In genomic region chr19:53664831-53665230, GRCm38 (mm10) we compare ENCODE assay signal across 37 mouse cellular contexts. TPM values are rescaled to one million over a fixed set of nuclear protein-coding genes. Genes with fewer than 3 reads are reported as not detected.
"Had no signal": no experiment of that assay in that cellular context is flagged by ENCODE, and none has a peak within 500 bp of the region (broad histone marks: within the 10 kb centered on the region; RNA-seq: fewer than 3 reads in every experiment).

No protein-coding gene starts in this region.

- H3K4me3 ChIP-seq: heart, embryonic 10.5 days; heart, embryonic 12.5 days; heart, embryonic 13.5 days; heart, embryonic 15.5 days; hindbrain, embryonic 10.5 days; hindbrain, embryonic 12.5 days; hindbrain, embryonic 13.5 days; hindbrain, embryonic 15.5 days; intestine, embryonic 15.5 days; kidney, embryonic 15.5 days; layer of hippocampus, adult 2 months; left cerebral cortex, adult 2 months had no signal

- ATAC-seq: hindbrain, embryonic 16.5 days; hindbrain, postnatal 0 days; inflammation-experienced regulatory T-cells, adult 6 months; intestine, embryonic 15.5 days; intestine, embryonic 16.5 days; intestine, postnatal 0 days had no signal

- H3K27ac ChIP-seq: heart, embryonic 10.5 days; heart, embryonic 13.5 days; heart, embryonic 15.5 days; hindbrain, embryonic 10.5 days; hindbrain, embryonic 12.5 days; hindbrain, embryonic 13.5 days; hindbrain, embryonic 14.5 days; hindbrain, embryonic 15.5 days; hindbrain, postnatal 0 days; intestine, embryonic 15.5 days; kidney, embryonic 15.5 days; kidney, postnatal 0 days; layer of hippocampus, adult 2 months; left cerebral cortex, adult 2 months had no signal

- H3K36me3 ChIP-seq: heart, embryonic 10.5 days; heart, embryonic 12.5 days; heart, embryonic 13.5 days; heart, embryonic 15.5 days; hindbrain, embryonic 10.5 days; hindbrain, embryonic 12.5 days; hindbrain, embryonic 13.5 days; hindbrain, embryonic 15.5 days; intestine, embryonic 15.5 days; kidney, embryonic 15.5 days had no signal

- H3K9me3 ChIP-seq: heart, embryonic 10.5 days; heart, embryonic 12.5 days; heart, embryonic 13.5 days; heart, embryonic 15.5 days; hindbrain, embryonic 10.5 days; hindbrain, embryonic 12.5 days; hindbrain, embryonic 13.5 days; hindbrain, embryonic 15.5 days; intestine, embryonic 15.5 days; kidney, embryonic 15.5 days had no signal

- H3K9ac ChIP-seq: heart, embryonic 12.5 days; heart, embryonic 13.5 days; heart, embryonic 15.5 days; hindbrain, embryonic 12.5 days; hindbrain, embryonic 13.5 days; hindbrain, embryonic 14.5 days; hindbrain, embryonic 15.5 days; intestine, embryonic 15.5 days; kidney, embryonic 15.5 days had no signal

- H3K27me3 ChIP-seq: heart, embryonic 13.5 days; heart, embryonic 15.5 days; hindbrain, embryonic 12.5 days; hindbrain, embryonic 15.5 days had no signal

- H3K4me2 ChIP-seq: heart, embryonic 11.5 days; heart, embryonic 12.5 days; heart, embryonic 13.5 days; heart, embryonic 15.5 days; hindbrain, embryonic 12.5 days; hindbrain, embryonic 13.5 days; hindbrain, embryonic 14.5 days; hindbrain, embryonic 15.5 days; intestine, embryonic 15.5 days; kidney, embryonic 15.5 days had no signal

- H3K4me1 ChIP-seq: hindbrain, embryonic 13.5 days; hindbrain, embryonic 15.5 days had no signal

- DNase-seq: heart, postnatal 10 days; heart, postnatal 14 days; heart, postnatal 36 days; heart, postnatal 4 days; kidney, adult 11 months; kidney, adult 18-20 months; kidney, adult 2 months; kidney, adult 8-10 months; kidney, adult 9 months; kidney, postnatal 10 days; kidney, postnatal 14 days; kidney, postnatal 25 days; kidney, postnatal 36 days; kidney, postnatal 4 days; layer of hippocampus, adult 9-11 months; layer of hippocampus, postnatal 36 days had no signal

RNA-seq across cellular contexts. Expression of gene Rbm20, which starts 12.3 kb away (rescaled TPM):
- total RNA-seq: hematopoietic stem cell, adult 5-6 weeks had no signal
